19 mouse cellular contexts compared by ENCODE assay signal in the genomic region with DNA sequence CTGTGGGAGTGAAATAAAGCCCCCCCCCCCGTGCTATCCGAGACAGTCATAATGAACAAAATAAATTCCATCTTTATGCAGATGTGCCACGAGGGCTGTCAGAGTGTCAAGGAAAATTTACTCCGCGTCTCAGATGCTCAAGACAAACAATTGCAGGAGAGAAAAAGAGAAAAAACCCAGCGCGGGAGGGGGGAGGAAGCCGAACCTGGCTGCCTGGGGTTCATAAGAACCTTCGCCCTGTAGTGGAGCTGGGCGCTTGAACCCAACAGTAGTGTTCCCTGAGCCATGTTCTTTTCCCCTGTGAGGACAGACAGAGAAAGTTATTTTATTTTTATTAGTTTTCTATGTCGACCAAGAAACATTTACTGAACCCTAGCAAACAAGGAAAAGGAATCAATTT.
A peak's percentile ranks its signal among the peaks of the same experiment; 100 is the strongest.
DNase-seq lines count a peak whose midpoint lies in the region; ATAC-seq and TF ChIP-seq lines count a peak whose summit lies in the region.
"Had no signal": no experiment of that assay in that cellular context is flagged by ENCODE, and none has a peak within 500 bp of the region (broad histone marks: within the 10 kb centered on the region; RNA-seq: fewer than 3 reads in every experiment).

No protein-coding gene starts in this region.

- peak; percentile 64 for DNase-seq in heart, adult 11 months
- no peak for DNase-seq in heart, adult 18-20 months
- no peak for DNase-seq in kidney, postnatal 0 days (ENCODE audit: low spot score)
- no peak for DNase-seq in kidney, postnatal 4 days
- DNase-seq in urinary bladder, postnatal 25 days (ENCODE audit: low spot score) = no peak
- DNase-seq: adrenal gland, postnatal 10 days; adrenal gland, postnatal 25 days; cerebellum, adult 11 months; cerebellum, adult 18-20 months; cerebellum, adult 8-10 months; cerebellum, adult 9-11 months; cerebellum, postnatal 14 days; cerebellum, postnatal 36 days; embryo, embryonic 11 days had no signal

- no peak overlapping the region for H3K9ac ChIP-seq in kidney, postnatal 0 days (ENCODE audit: low read depth, low read length)
- H3K9ac ChIP-seq: embryonic facial prominence, embryonic 13.5 days; embryonic facial prominence, embryonic 15.5 days; forebrain, embryonic 13.5 days; forebrain, embryonic 15.5 days had no signal

- H3K4me2 ChIP-seq in kidney, postnatal 0 days (ENCODE audit: low read length) = 0 out of 2 replicates have a peak overlapping the region, but pooled peaks have one; percentile 11
- H3K4me2 ChIP-seq: embryonic facial prominence, embryonic 13.5 days; embryonic facial prominence, embryonic 15.5 days; forebrain, embryonic 13.5 days; forebrain, embryonic 15.5 days had no signal

- H3K36me3 ChIP-seq in kidney, postnatal 0 days (ENCODE audit: insufficient read depth, low read length) = no peaks in the 10 kb centered on the region
- H3K36me3 ChIP-seq: embryonic facial prominence, embryonic 13.5 days; embryonic facial prominence, embryonic 15.5 days; forebrain, embryonic 15.5 days had no signal

- no peaks in the 10 kb centered on the region for H3K27me3 ChIP-seq in kidney, postnatal 0 days (ENCODE audit: insufficient read depth, low read length)
- H3K27me3 ChIP-seq: forebrain, embryonic 13.5 days; forebrain, embryonic 15.5 days had no signal

- ATAC-seq in kidney, postnatal 0 days (replicated peaks; ENCODE audit: low FRiP score, low read depth) = no peak
- ATAC-seq: forebrain, embryonic 13.5 days; forebrain, embryonic 15.5 days had no signal

- H3K4me1 ChIP-seq in kidney, postnatal 0 days (replicated peaks; ENCODE audit: insufficient read depth, low read length) = no peaks in the 10 kb centered on the region

- WGBS in kidney, postnatal 0 days = 35% methylated on average over 11 of the region's 11 CpGs

- no peak overlapping the region for H3K27ac ChIP-seq in kidney, postnatal 0 days
- H3K27ac ChIP-seq: embryonic facial prominence, embryonic 13.5 days; embryonic facial prominence, embryonic 15.5 days; forebrain, embryonic 13.5 days; forebrain, embryonic 15.5 days had no signal

- no peaks in the 10 kb centered on the region for H3K9me3 ChIP-seq in kidney, postnatal 0 days (replicated peaks; ENCODE audit: low read length)
- H3K9me3 ChIP-seq: embryonic facial prominence, embryonic 13.5 days; embryonic facial prominence, embryonic 15.5 days; forebrain, embryonic 13.5 days; forebrain, embryonic 15.5 days had no signal

- no peak for TF ChIP-seq CTCF in kidney, postnatal 0 days (IDR thresholded peaks at IDR 0.05; ENCODE audit: low read depth)

- H3K4me3 ChIP-seq in kidney, postnatal 0 days (replicated peaks; ENCODE audit: low read depth, low read length) = no peak overlapping the region
- H3K4me3 ChIP-seq: embryonic facial prominence, embryonic 13.5 days; embryonic facial prominence, embryonic 15.5 days; erythroblast, embryonic 14.5 days; forebrain, embryonic 13.5 days; forebrain, embryonic 15.5 days had no signal
